Mouse (Mus musculus): ENCODE results near the gene Zfp2. TPM values are rescaled to one million over a fixed set of nuclear protein-coding genes. Genes with fewer than 3 reads are reported as not detected.

Gene Zfp2
- total RNA-seq (2012; rRNA removed) (not detected in 2 replicates), total RNA-seq (2014; rRNA removed) (not detected in 2 replicates), polyA plus RNA-seq (2012; ENCODE audit: insufficient read length, low read depth) (not detected in 2 replicates)

DNA sequence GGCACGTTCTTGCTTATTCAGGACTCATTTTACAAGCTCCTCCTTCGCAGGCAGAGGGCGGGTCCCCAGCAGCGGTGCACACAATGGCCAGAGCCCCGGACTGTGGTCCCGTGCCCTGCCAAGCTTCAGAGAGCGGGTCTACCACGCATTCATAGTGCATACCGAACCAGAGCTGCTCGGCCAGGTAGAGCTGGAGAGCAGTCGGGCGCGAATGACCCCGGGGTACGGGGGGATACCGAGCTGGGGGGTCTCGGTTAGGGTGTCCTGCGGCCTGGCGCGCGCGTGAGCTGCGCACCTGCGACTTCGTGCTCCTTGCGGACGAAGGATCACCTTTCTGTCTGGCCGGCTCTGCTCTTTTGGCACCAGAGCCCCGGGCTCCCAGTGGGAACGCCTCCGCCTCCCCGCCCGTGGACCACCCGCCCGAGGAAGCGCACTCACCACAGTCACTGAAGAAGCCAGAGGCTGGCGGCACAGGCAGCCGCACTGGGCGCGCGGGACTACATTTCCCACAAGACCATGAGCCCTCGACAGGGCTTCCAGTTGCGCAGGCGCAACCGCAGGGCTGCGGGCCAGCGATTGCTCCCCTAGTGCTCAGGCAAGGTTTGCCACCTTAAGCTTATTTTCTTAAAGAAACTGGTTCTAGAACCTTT is at the start of gene Zfp2:
TSS of gene Zfp2 (minus strand) at position 495 of the 650 bp plus-strand sequence.
- Histone ChIP-seq H3K4me2 (ENCODE audit: insufficient read depth, low read depth, poor library complexity, severe bottlenecking) (no peak within 1 kb of the TSS), H3K36me3 (replicated peaks in 1 of 2; ENCODE audit: control insufficient read depth in 1 of 2, insufficient read depth in 1 of 2, low read length in 1 of 2) (no peaks in the 10 kb centered on the region), H3K27ac (ENCODE audit: insufficient read depth, low read depth) (no peak within 1 kb of the TSS), H3K27me3 (replicated peaks) (peaks cover 68% of the 10 kb centered on the region), H3K79me2 (replicated peaks; ENCODE audit: control insufficient read depth, extremely low read depth, insufficient read depth, poor library complexity, severe bottlenecking) (no peaks in the 10 kb centered on the region), H3K4me1 (ENCODE audit: control insufficient read depth in 1 of 2, insufficient read depth in 2 of 2) (no peaks in the 10 kb centered on the region), H3K4me3 (replicated peaks in 1 of 3; ENCODE audit: low read depth in 2 of 3, low read length in 2 of 3, poor library complexity in 1 of 3) (no peak within 1 kb of the TSS), H3K9me3 (replicated peaks; ENCODE audit: low read length) (peaks cover 25% of the 10 kb centered on the region), H3K9ac (ENCODE audit: insufficient read depth, low read depth) (no peak within 1 kb of the TSS)
- dilution Hi-C loops (cut with MboI; ENCODE audit: extremely low pct_ligation_motif_present, extremely low pct_unique_long_range_greater_than_20kb, low sequenced_read_pairs): no loop called here
- in situ Hi-C loops (cut with MboI; ENCODE audit: low pct_ligation_motif_present, low pct_unique_long_range_greater_than_20kb, low sequenced_read_pairs): no loop called here
- no peak for DNase-seq (ENCODE audit: extremely low read depth)
- TF ChIP-seq POLR2A (IDR thresholded peaks at IDR 0.05; ENCODE audit: low read depth, low read length) (no peak), USF1 (IDR thresholded peaks at IDR 0.05; ENCODE audit: low read depth, low read length) (no peak), E2F4 (IDR thresholded peaks at IDR 0.05; ENCODE audit: insufficient replicate concordance, low read depth, low read length) (no peak), IRF4 (IDR thresholded peaks at IDR 0.05; ENCODE audit: low read depth, low read length) (no peak), SIN3A (IDR thresholded peaks at IDR 0.05; ENCODE audit: low read length) (no peak), RAD21 (IDR thresholded peaks at IDR 0.05; ENCODE audit: low read depth, low read length) (no peak), MAFK (IDR thresholded peaks at IDR 0.05; ENCODE audit: insufficient replicate concordance, low read length) (no peak), ELF1 (IDR thresholded peaks at IDR 0.05; ENCODE audit: low read depth, low read length) (no peak), GABPA (IDR thresholded peaks at IDR 0.05; ENCODE audit: insufficient replicate concordance, low read depth, low read length) (no peak), CHD2 (IDR thresholded peaks at IDR 0.05; ENCODE audit: low read length) (no peak), USF2 (conservative IDR thresholded peaks at IDR 0.05; ENCODE audit: low read depth, low read length) (no peak), MYC (IDR thresholded peaks at IDR 0.05; ENCODE audit: low read depth, low read length) (no peak), RCOR1 (conservative IDR thresholded peaks at IDR 0.05; ENCODE audit: low read depth, low read length) (no peak)

DNA sequence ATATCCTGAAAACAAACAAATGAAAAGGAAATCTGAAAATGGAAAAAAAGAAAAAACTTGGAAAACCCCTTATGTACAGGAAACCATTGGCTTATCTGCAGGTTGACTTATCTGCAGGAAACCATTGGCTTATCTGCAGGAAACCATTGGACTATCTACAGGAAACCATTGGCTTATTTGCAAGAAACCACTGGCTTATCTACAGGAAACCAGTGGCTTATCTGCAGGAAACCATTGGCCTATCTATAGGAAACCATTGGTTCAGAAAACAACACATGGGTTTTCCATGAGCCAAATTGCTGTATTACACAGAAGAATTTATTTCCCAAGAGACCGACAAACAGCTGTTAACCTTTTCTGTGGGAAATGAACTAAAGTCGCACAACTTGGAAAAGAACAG is 48.9 kb upstream of the Zfp2 start:
- H3K36me3 ChIP-seq (replicated peaks in 1 of 2; ENCODE audit: control insufficient read depth in 1 of 2, insufficient read depth in 1 of 2, low read length in 1 of 2): no peaks in the 10 kb centered on the region
- H3K27me3 ChIP-seq (replicated peaks): peaks cover 69% of the 10 kb centered on the region
- H3K79me2 ChIP-seq (replicated peaks; ENCODE audit: control insufficient read depth, extremely low read depth, insufficient read depth, poor library complexity, severe bottlenecking): no peaks in the 10 kb centered on the region
- no peaks in the 10 kb centered on the region for H3K9me3 ChIP-seq (replicated peaks; ENCODE audit: low read length)
- H3K27ac ChIP-seq (ENCODE audit: insufficient read depth, low read depth): no peak overlapping the region
- in situ Hi-C loops (cut with MboI; ENCODE audit: low pct_ligation_motif_present, low pct_unique_long_range_greater_than_20kb, low sequenced_read_pairs): no loop called here
- dilution Hi-C loops (cut with MboI; ENCODE audit: extremely low pct_ligation_motif_present, extremely low pct_unique_long_range_greater_than_20kb, low sequenced_read_pairs): no loop called here
- DNase-seq (ENCODE audit: extremely low read depth): no peak
- TF ChIP-seq TCF12 (IDR thresholded peaks at IDR 0.05; ENCODE audit: low read depth, low read length) (no peak), POLR2AphosphoS2 (IDR thresholded peaks at IDR 0.05; ENCODE audit: low read depth, low read length) (no peak), PAX5 (IDR thresholded peaks at IDR 0.05; ENCODE audit: low read length) (no peak), CHD2 (IDR thresholded peaks at IDR 0.05; ENCODE audit: low read length) (no peak), ZC3H11A (IDR thresholded peaks at IDR 0.05; ENCODE audit: low read depth, low read length) (no peak), UBTF (IDR thresholded peaks at IDR 0.05; ENCODE audit: low read depth, low read length) (no peak), GABPA (IDR thresholded peaks at IDR 0.05; ENCODE audit: insufficient replicate concordance, low read depth, low read length) (no peak), SIN3A (IDR thresholded peaks at IDR 0.05; ENCODE audit: low read length) (no peak), CHD1 (IDR thresholded peaks at IDR 0.05; ENCODE audit: low read depth, low read length) (no peak), ELF1 (IDR thresholded peaks at IDR 0.05; ENCODE audit: low read depth, low read length) (no peak), USF1 (IDR thresholded peaks at IDR 0.05; ENCODE audit: low read depth, low read length) (no peak), SMC3 (IDR thresholded peaks at IDR 0.05; ENCODE audit: low read depth, low read length) (no peak), MYC (IDR thresholded peaks at IDR 0.05; ENCODE audit: low read depth, low read length) (no peak), ETS1 (conservative IDR thresholded peaks at IDR 0.05; ENCODE audit: low read depth, low read length) (no peak), RAD21 (IDR thresholded peaks at IDR 0.05; ENCODE audit: low read depth, low read length) (no peak), MAFK (IDR thresholded peaks at IDR 0.05; ENCODE audit: insufficient replicate concordance, low read length) (no peak), NRF1 (IDR thresholded peaks at IDR 0.05; ENCODE audit: low read depth, low read length) (no peak)
- no peak overlapping the region for H3K4me3 ChIP-seq (replicated peaks in 1 of 3; ENCODE audit: low read depth in 2 of 3, low read length in 2 of 3, poor library complexity in 1 of 3)
- H3K9ac ChIP-seq (ENCODE audit: insufficient read depth, low read depth): no peak overlapping the region
- H3K4me1 ChIP-seq (ENCODE audit: control insufficient read depth in 1 of 2, insufficient read depth in 2 of 2): no peaks in the 10 kb centered on the region
- H3K4me2 ChIP-seq (ENCODE audit: insufficient read depth, low read depth, poor library complexity, severe bottlenecking): no peak overlapping the region
